Mouse (Mus musculus) cerebellum, adult 9-10 months (tissue): ENCODE data around the gene Olfm4.
A peak's percentile ranks its signal among the peaks of the same experiment; 100 is the strongest.

Experiments
- DNase-seq: peaks from one replicate; pipeline ENCODE4 v3.0.0; 2022

The Olfm4 gene

GRCm38 (mm10) chr14:79983781-79984180, at the start of gene Olfm4:
Gene Olfm4, plus strand, starts transcription at chr14:79984081.
- no peak for DNase-seq

DNA sequence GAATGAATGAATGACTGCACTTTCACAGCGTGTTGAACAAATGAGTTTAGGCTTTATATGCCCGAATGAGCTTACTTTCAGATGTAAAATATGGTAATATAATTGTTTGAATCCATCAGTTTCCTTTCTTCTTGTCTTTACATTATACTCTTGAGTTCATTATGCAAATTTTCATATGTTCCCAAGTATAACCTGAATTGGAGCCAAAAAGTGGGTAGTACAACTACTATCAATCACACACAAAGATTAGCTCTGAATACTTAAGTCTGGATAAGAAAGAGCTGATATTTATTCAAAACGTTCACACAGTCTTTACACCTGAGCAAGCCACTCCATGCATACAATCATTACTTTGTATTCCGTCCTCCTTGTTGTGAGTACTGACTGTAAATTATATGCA, 49.5 kb upstream of the Olfm4 start:
- DNase-seq, result no peak

DNA sequence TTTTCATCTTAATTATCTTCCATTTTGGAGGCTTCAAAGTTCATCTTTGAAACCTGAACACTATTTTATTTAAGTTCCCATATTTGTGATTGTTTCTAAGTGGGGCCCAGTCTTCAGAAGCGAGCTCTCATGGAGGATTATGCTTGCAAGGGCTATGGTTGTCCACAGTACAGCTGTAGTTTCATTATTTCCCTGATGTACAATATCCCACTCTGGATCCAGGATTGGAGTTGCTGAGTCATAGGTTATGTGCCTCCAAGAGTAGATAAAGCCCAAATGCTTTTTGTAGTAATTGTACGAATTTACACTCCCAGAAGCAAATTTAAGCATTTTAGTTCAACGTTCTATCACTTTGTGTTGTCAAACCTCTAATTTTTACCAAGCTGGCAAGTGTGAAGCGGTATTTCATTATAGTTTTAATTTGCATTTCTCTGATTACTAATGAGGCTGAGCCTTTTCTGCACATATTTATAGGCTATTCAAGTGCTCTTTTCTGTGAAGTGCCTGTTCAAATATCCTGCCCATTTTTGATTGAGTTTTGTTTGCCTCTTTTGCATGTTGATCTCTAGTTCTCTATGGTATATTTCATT, 46.9 kb upstream of the Olfm4 start:
- DNase-seq, result no peak

DNA sequence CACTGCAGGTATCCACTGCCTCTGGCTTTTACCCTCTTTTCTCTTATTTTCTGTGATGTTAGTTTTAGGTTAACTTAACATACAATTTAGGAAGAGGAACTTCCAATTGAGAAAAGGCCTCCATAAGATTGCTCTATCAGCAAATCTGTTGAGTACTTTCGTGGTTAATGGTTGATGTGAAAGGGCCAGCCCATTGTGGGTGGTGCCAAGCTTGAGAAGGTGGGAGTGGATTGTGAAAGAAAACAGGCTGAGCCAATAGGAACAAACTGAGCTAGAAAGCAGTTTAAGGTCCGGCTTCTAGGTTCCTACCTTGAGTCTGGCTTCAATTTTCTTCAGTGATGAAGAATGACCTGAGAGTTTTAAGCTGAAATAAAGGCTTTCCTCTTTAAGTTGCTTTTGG, 38.0 kb upstream of the Olfm4 start:
- DNase-seq, result no peak

- no peak for DNase-seq
Observed at GRCm38 (mm10) chr14:79955678-79956077, 28.2 kb upstream of the Olfm4 start.

DNA sequence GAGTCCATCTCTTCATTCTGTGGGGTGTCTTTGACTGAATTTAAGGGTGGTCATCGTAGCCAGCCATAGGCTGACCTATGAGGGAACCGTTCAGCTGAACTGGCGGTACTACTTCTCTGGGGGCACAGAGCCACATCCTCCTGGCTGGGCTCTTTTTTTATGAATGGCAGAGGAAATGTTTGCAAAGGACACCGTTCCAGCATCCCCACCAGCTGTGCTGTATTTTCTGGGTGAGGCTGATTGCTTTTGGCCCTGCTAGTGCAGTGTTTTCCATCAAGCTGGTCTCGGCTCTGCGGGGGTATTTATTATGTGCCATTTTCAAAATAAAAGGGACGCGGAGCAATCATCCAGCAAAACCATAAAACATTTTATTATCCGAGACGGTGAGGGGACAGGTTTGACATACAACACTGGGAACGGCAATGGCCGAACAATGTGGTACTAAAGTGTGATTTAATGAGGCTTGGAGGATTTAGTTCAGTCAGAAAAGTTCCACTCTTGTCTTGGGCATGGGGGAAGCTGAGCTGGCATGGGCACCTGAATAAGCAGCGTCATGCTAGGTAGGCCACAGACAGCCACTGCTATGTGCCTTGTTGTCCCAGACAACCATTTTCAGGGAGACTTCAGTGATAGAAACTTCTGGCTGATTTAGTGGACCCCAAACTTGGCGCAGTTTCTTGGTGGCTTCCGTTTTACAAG, 25.9 kb upstream of the Olfm4 start:
- DNase-seq, result no peak

- no peak for DNase-seq
Observed at GRCm38 (mm10) chr14:79961187-79961586, 22.7 kb upstream of the Olfm4 start.

- DNase-seq, result no peak
Observed at GRCm38 (mm10) chr14:79961602-79962001, 22.3 kb upstream of the Olfm4 start.

- peak; percentile 13 for DNase-seq
Observed at GRCm38 (mm10) chr14:79970165-79970564, 13.7 kb upstream of the Olfm4 start.

DNA sequence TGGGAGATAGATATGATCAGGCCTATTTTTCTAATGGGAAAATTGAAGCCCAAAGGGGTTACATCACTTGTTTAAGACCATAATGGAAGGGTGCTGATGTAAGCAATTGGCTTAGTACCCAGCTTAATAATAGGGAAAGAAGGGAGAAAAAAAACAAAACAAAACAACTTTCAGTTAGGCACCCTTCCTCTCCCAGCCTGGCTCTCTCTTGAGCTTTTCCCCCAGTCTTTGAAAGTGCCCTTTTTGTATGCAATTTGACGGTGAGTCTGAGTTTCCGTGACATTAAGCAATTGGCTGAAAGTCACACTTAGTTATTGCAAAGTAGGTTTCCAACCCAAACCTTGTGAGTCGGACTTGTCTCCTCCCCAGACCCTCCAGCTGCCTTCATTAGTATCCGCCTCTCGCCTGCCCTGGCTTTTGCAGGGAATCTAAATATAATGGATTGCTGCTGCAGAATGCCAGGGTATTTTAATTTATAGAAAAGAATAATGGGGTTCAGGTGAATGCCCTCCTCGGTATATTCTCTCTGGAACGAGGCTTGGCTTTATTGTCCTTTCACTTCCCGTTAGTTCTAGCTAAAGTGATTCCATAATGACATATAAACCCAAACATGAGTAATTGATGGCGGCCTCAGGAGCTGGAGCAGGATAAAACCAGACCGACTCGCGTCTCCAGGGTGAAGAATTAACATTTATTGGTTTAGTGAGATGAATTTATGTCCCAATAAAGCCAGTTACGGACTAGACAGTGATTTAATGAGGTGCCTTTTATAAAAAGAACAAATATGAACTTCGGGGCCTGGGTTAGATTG, 12.7 kb upstream of the Olfm4 start:
- no peak for DNase-seq

DNA sequence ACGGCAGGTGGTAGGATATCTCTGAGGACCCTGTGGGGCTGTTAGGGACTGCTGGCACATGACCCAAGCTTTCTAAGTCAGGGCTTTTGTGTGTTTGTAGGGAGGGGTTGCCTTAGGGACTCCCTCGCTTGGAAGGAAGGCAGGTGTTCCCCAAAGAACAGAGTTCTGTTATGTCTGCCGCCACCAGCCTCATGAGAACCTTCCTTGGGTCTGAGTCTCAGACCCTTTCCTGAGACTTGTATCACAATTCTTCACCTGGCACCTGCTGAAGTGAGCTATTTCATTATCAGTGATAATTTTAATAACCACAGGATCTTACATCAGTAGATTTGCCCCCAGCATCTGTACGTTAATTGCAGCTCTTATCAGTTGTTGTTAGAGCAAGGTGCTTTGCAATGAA, 2.4 kb upstream of the Olfm4 start:
- DNase-seq, result no peak

DNA sequence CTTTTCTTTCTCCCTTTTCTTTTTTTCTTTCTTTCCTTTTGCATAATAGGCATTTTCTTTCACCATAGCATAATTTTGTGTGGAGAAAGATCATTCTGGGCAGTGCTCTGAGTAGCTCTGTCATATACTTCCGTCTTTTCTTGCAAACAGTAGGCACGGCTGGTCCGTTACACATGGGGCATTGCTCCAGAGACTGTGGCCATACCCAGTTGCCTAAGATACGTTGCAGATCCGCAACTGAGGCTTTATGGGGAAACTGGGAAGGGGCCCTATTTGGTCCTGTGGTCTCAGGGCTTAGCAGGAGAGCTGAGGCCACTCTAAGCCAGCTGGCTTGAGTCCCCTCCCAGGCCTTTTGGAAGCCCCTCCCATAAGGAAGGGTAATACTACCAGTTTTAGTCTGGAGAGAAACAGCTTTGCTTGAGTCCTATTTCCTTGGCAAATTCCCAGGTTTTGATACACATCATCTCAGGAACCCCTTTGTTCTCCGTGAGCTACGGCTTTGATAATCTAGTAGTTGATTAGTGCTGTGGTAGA, 1.3 kb downstream of the Olfm4 start:
- DNase-seq, result no peak

GRCm38 (mm10) chr14:79985696-79986095, 1.8 kb downstream of the Olfm4 start:
- no peak for DNase-seq

DNA sequence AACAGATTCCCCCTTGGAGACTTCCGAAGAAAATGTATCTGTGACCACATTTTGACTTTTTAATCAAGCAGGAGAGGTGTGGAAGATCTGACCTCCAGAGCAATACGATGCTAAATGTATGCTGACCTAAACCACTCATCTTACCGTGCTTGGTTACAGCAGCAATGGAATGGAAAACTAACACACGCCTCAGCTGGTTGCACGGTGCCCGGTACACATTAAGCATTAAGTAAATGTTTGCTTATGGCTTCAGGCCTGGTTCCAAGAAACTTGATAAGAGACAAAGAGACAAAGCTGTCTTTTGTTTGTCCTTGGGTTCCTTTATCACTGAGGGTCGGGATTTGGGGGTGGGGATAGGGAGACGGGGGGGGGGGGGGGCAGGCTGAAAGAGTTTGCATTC, 3.0 kb downstream of the Olfm4 start:
- DNase-seq, result no peak

- DNase-seq, result no peak
Observed at GRCm38 (mm10) chr14:79989785-79990184, 5.9 kb downstream of the Olfm4 start.

GRCm38 (mm10) chr14:79990547-79990946, 6.7 kb downstream of the Olfm4 start:
- no peak for DNase-seq

DNA sequence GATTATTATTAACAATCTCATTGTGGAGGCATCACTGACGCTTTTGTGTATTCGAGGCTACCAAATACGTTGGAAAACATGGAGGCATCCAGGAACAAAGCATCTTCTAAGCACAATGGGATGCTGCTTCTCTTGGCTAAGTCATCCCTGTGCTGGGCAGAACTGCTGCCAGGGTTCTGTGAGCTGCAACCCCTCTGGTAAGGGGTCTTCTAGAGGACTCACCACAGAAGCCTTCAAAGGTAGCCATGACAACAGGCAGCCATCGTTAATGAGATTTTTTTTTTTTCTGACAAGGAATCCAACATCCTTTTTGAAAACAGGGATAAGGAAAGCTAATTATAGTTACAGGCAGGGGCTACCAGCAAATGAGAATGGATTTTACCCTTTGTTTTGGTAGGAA, 13.7 kb downstream of the Olfm4 start:
- no peak for DNase-seq

- no peak for DNase-seq
Observed at GRCm38 (mm10) chr14:80000110-80000531, 16.2 kb downstream of the Olfm4 start.

GRCm38 (mm10) chr14:80007686-80008085, 23.8 kb downstream of the Olfm4 start:
- no peak for DNase-seq

GRCm38 (mm10) chr14:80010426-80010825, 26.5 kb downstream of the Olfm4 start:
- no peak for DNase-seq

DNA sequence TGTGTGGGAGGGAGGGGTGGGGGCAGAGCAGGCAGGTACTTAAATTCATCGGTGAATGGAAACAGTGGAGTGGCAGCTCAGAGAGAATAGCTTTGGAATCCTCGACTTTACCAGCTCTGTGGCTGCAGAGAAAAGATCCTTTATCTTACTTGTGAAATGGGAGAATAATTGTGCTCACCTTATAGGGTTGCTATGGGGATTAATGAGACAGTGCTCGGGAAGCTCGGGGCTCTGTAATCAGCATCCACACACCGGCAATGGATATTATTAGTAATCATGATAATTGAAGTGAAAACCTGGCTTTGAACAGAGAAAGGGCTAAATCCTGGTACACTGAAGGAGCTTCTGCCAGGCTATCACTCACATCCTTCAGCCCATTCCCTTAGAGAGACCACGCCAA, 31.1 kb downstream of the Olfm4 start:
- no peak for DNase-seq

GRCm38 (mm10) chr14:80016112-80016511, 32.2 kb downstream of the Olfm4 start:
- DNase-seq, result no peak

- DNase-seq, result no peak
Observed at GRCm38 (mm10) chr14:80026078-80026477, 42.2 kb downstream of the Olfm4 start.
